In the genomic region with DNA sequence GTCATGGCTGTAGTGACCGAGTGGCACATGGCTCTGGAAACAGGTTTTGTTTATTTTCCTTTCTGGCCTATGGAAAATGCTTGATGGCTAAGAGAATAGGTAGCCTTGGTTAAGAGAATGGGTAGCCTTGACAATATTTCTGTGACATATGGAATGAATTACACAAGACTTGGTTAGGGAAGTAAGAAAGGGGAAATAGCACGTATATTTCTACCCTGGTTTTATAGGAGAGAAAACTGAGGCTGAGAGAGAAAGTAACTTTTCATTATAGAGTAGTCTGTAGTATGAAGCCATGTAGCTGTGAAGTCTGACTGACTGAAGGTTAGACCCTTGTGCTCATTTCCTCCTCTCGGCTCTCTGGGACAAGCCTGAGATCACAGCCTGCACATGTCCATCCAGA, we compare ENCODE assay signal across 20 mouse cellular contexts. TPM values are rescaled to one million over a fixed set of nuclear protein-coding genes. Genes with fewer than 3 reads are reported as not detected.
DNase-seq lines count a peak whose midpoint lies in the region; ATAC-seq and TF ChIP-seq lines count a peak whose summit lies in the region.
"Had no signal": no experiment of that assay in that cellular context is flagged by ENCODE, and none has a peak within 500 bp of the region (broad histone marks: within the 10 kb centered on the region; RNA-seq: fewer than 3 reads in every experiment).

No protein-coding gene starts in this region.

- no peaks in the 10 kb centered on the region for H3K79me2 ChIP-seq in heart, adult 2 months (replicated peaks; ENCODE audit: control insufficient read depth, insufficient read depth, low read length)

- H3K9ac ChIP-seq in heart, adult 2 months (ENCODE audit: low read depth, low read length): no peak overlapping the region
- no peak overlapping the region for H3K9ac ChIP-seq in lung, embryonic 15.5 days
- H3K9ac ChIP-seq: embryonic facial prominence, embryonic 12.5 days; forebrain, embryonic 12.5 days; hindbrain, embryonic 12.5 days had no signal

- H3K4me3 ChIP-seq in heart, adult 2 months: no peak overlapping the region
- no peak overlapping the region for H3K4me3 ChIP-seq in heart, embryonic 10.5 days
- H3K4me3 ChIP-seq in lung, embryonic 15.5 days: no peak overlapping the region
- no peak overlapping the region for H3K4me3 ChIP-seq in lung, adult 2 months (replicated peaks; ENCODE audit: extremely low read depth, low read depth, low read length)
- no peak overlapping the region for H3K4me3 ChIP-seq in bone marrow macrophage, adult 2 months (ENCODE audit: insufficient read depth, low read length)
- H3K4me3 ChIP-seq: embryonic facial prominence, embryonic 12.5 days; forebrain, embryonic 12.5 days; hindbrain, embryonic 12.5 days had no signal

- TF ChIP-seq CTCF in heart, adult 2 months (IDR thresholded peaks at IDR 0.05): no peak
- TF ChIP-seq CTCF in lung, adult 2 months (IDR thresholded peaks at IDR 0.05; ENCODE audit: insufficient read depth, low read length): no peak
- TF ChIP-seq CTCF in bone marrow macrophage, adult 2 months (IDR thresholded peaks at IDR 0.05; ENCODE audit: low read depth, low read length): no peak

- no peak for DNase-seq in heart, adult 2 months
- DNase-seq in heart, embryonic 10.5 days (ENCODE audit: low spot score): no peak
- no peak for DNase-seq in lung, adult 2 months
- no peak for DNase-seq in layer of hippocampus, postnatal 36 days
- DNase-seq: adrenal gland, adult 2 months; adrenal gland, postnatal 25 days; cerebellum, adult 2 months; embryo, embryonic 11 days; gastrocnemius, postnatal 36 days; heart, postnatal 10 days; heart, postnatal 4 days; kidney, adult 18-20 months had no signal

- H3K4me1 ChIP-seq in heart, adult 2 months (ENCODE audit: control insufficient read depth, insufficient read depth, low read length): no peaks in the 10 kb centered on the region; the same call in 1 of the 2 replicates
- peaks cover 11% of the 10 kb centered on the region for H3K4me1 ChIP-seq in heart, embryonic 10.5 days
- no peaks in the 10 kb centered on the region for H3K4me1 ChIP-seq in lung, embryonic 15.5 days
- H3K4me1 ChIP-seq in lung, adult 2 months (ENCODE audit: control insufficient read depth, insufficient read depth, low read length): no peaks in the 10 kb centered on the region; the same call in 1 of the 2 replicates
- H3K4me1 ChIP-seq in bone marrow macrophage, adult 2 months (ENCODE audit: control insufficient read depth, insufficient read depth, low read length): peaks cover 16% of the 10 kb centered on the region

- no peak for TF ChIP-seq POLR2A in heart, adult 2 months (IDR thresholded peaks at IDR 0.05; ENCODE audit: insufficient read depth, low read depth, low read length)
- TF ChIP-seq POLR2A in lung, adult 2 months (IDR thresholded peaks at IDR 0.05; ENCODE audit: borderline replicate concordance, extremely low read depth, low read depth, low read length): no peak
- TF ChIP-seq POLR2A in bone marrow macrophage, adult 2 months (IDR thresholded peaks at IDR 0.05; ENCODE audit: borderline replicate concordance, low read depth, low read length): no peak

- peak overlapping the region; percentile 85 for H3K27ac ChIP-seq in heart, adult 2 months
- H3K27ac ChIP-seq in heart, embryonic 10.5 days: no peak overlapping the region
- peak overlapping the region; percentile 81; the same call in 1 of the 2 replicates for H3K27ac ChIP-seq in lung, embryonic 15.5 days
- H3K27ac ChIP-seq in bone marrow macrophage, adult 2 months (ENCODE audit: insufficient read depth, low read depth, low read length): peak overlapping the region; percentile 18
- H3K27ac ChIP-seq: embryonic facial prominence, embryonic 12.5 days; forebrain, embryonic 12.5 days; hindbrain, embryonic 12.5 days; hindbrain, postnatal 0 days had no signal

- intact Hi-C loops in heart, adult 2 months (cut with DNase I): no loop called here

- H3K36me3 ChIP-seq in heart, adult 2 months (ENCODE audit: control insufficient read depth, insufficient read depth, low read length): peaks cover 3% of the 10 kb centered on the region; the same call in 1 of the 2 replicates
- H3K36me3 ChIP-seq in heart, embryonic 10.5 days: peaks cover 41% of the 10 kb centered on the region
- H3K36me3 ChIP-seq in lung, embryonic 15.5 days: peaks cover 3% of the 10 kb centered on the region; the same call in 1 of the 2 replicates
- H3K36me3 ChIP-seq: embryonic facial prominence, embryonic 12.5 days; forebrain, embryonic 12.5 days had no signal

- ATAC-seq in lung, embryonic 15.5 days (ENCODE audit: borderline replicate concordance, extremely low read depth, low FRiP score, low TSS enrichment): no peak
- peak; percentile 73 for ATAC-seq in megakaryocyte, adult 5-6 weeks (ENCODE audit: poor library complexity, severe bottlenecking)
- ATAC-seq: forebrain, embryonic 16.5 days; hindbrain, postnatal 0 days had no signal

- no peak overlapping the region for H3K4me2 ChIP-seq in lung, embryonic 15.5 days
- H3K4me2 ChIP-seq: embryonic facial prominence, embryonic 12.5 days; forebrain, embryonic 12.5 days; hindbrain, embryonic 12.5 days had no signal

- 75% methylated on average over 3 of the region's 3 CpGs for WGBS in heart, adult 2 months
- WGBS in heart, embryonic 10.5 days: 77% methylated on average over 3 of the region's 3 CpGs
- WGBS in lung, embryonic 15.5 days: 65% methylated on average over 3 of the region's 3 CpGs
- 61% methylated on average over 3 of the region's 3 CpGs for WGBS in lung, adult 2 months

- TF ChIP-seq EP300 in heart, adult 2 months (IDR thresholded peaks at IDR 0.05; ENCODE audit: insufficient read depth, low read depth, low read length): no peak

- no peaks in the 10 kb centered on the region for H3K9me3 ChIP-seq in heart, embryonic 10.5 days
- no peaks in the 10 kb centered on the region for H3K9me3 ChIP-seq in lung, embryonic 15.5 days
- H3K9me3 ChIP-seq: hindbrain, embryonic 12.5 days had no signal

- H3K27me3 ChIP-seq in heart, adult 2 months (ENCODE audit: control insufficient read depth, insufficient read depth, low read length): no peaks in the 10 kb centered on the region
- H3K27me3 ChIP-seq in heart, embryonic 10.5 days (ENCODE audit: insufficient read depth, poor library complexity, severe bottlenecking): no peaks in the 10 kb centered on the region
- no peaks in the 10 kb centered on the region for H3K27me3 ChIP-seq in lung, embryonic 15.5 days
- H3K27me3 ChIP-seq: embryonic facial prominence, embryonic 12.5 days; forebrain, embryonic 12.5 days; hindbrain, embryonic 12.5 days had no signal

RNA-seq across cellular contexts. Expression of a gene that starts 48.1 kb away (rescaled TPM):
- total RNA-seq in heart, adult 2 months (2021): 10 to 100 TPM; 33.9 to 36.6 TPM
- 25.3 and 45.6 TPM in 2 replicates for polyA plus RNA-seq in heart, adult 2 months (2012; rRNA removed)
- 1.4 and 1.6 TPM in 2 replicates for polyA plus RNA-seq in heart, embryonic 10.5 days (2016; fragmentation: Nextera tagmentation; extraction: Ambion mirVana)
- 1.4 and 1.5 TPM in 2 replicates for polyA plus RNA-seq in lung, embryonic 15.5 days (2015; fragmentation: Nextera tagmentation; extraction: Ambion mirVana)
- 8.6 and 12.8 TPM in 2 replicates for polyA plus RNA-seq in lung, adult 2 months (2012; rRNA removed)
- polyA plus RNA-seq in bone marrow macrophage, adult 2 months (2012; ENCODE audit: insufficient read depth, insufficient read length, missing spikeins): 5.3 and 6.8 TPM in 2 replicates
- total RNA-seq in megakaryocyte, adult 5-6 weeks (2015): 2.0 and 2.5 TPM in 2 replicates
- 1.7 and 1.8 TPM in 2 replicates for total RNA-seq in megakaryocyte, adult 5-6 weeks (2017)
- 100 to 1,000 TPM; 133 to 138 TPM for total RNA-seq in layer of hippocampus, postnatal 36 days (2021)
